Mouse (Mus musculus) lung, postnatal 0 days (tissue): ENCODE data around the gene Dbt. TPM values are rescaled to one million over a fixed set of nuclear protein-coding genes. Genes with fewer than 3 reads are reported as not detected.

ENCODE experiments used
- ATAC-seq: fragments of 200-750 bp; cut with Nextera tagmentation; 2 replicates; pipeline ENCODE4 v1.8.0; 2017; ENCODE audit warnings: moderate library complexity
- DNase-seq: peaks from one replicate; pipeline ENCODE4 v3.0.0-alpha.2; 2016; ENCODE audit warnings: low spot score
- H3K27ac ChIP-seq: fragments of 300-500 bp; sonication (generic); 2 replicates; pipeline ENCODE4 v1.5.1; 2014; ENCODE audit warnings: antibody characterized with exemption, mild to moderate bottlenecking, low read length, mixed read lengths
- H3K27me3 ChIP-seq: fragments of 300-500 bp; sonication (generic); replicated peaks from 2 replicates; pipeline ENCODE4 v1.6.1; 2014; ENCODE audit warnings: low read length, mixed read lengths; ENCODE audit not compliant: insufficient read depth
- H3K36me3 ChIP-seq: fragments of 300-500 bp; sonication (generic); 2 replicates; pipeline ENCODE4 v1.6.1; 2014; ENCODE audit warnings: low read length, mixed read lengths; ENCODE audit not compliant: insufficient read depth
- H3K4me1 ChIP-seq: fragments of 300-500 bp; sonication (generic); 2 replicates; pipeline ENCODE4 v1.6.1; 2014; ENCODE audit warnings: antibody characterized with exemption, low read depth, low read length, mixed read lengths; ENCODE audit not compliant: insufficient read depth
- H3K4me2 ChIP-seq: fragments of 300-500 bp; sonication (generic); replicated peaks from 2 replicates; pipeline ENCODE4 v1.6.1; 2014; ENCODE audit warnings: low read depth, mild to moderate bottlenecking, low read length, moderate library complexity, mixed read lengths
- H3K4me3 ChIP-seq: fragments of 300-500 bp; sonication (generic); 2 replicates; pipeline ENCODE4 v1.5.1; 2014; ENCODE audit warnings: low read depth, low read length
- H3K9ac ChIP-seq: fragments of 300-500 bp; sonication (generic); replicated peaks from 2 replicates; pipeline ENCODE4 v1.6.1; 2014; ENCODE audit warnings: low read depth, mild to moderate bottlenecking
- H3K9me3 ChIP-seq: fragments of 300-500 bp; sonication (generic); 2 replicates; pipeline ENCODE4 v1.6.1; 2016; ENCODE audit warnings: low read length, mixed read lengths
- CTCF ChIP-seq: IDR thresholded peaks from 2 replicates; pipeline ENCODE4 v1.5.1; 2016; ENCODE audit warnings: antibody characterized with exemption, mild to moderate bottlenecking
- EP300 ChIP-seq: IDR thresholded peaks from 2 replicates; pipeline ENCODE4 v1.6.1; 2016; ENCODE audit warnings: antibody characterized with exemption, mild to moderate bottlenecking, control low read depth
- WGBS: fragments of 180-500 bp; shearing (Covaris S2); extraction: QIAGEN DNeasy Blood & Tissue Kit; methylation state at CpG from one replicate; pipeline ENCODE4 v1.1.7; 2014; 5-methylcytosine and 5-hydroxymethylcytosine counted together
- polyA plus RNA-seq: library from polyadenylated mRNA; unstranded; fragments of >200 nt; fragmentation: Nextera tagmentation; extraction: Ambion mirVana; gene quantifications from 2 replicates; pipeline ENCODE4 v1.2.1, GENCODE M21; 2015

The Dbt gene
- polyA plus RNA-seq, 1 experiment from 2014 or later: 6.1 TPM

GRCm38 (mm10) chr3:116594728-116595602, 82.1 kb downstream of the Dbt start, which contains the start of gene Sass6:
Sass6 (plus strand) TSS chr3:116594982.
- H3K4me2 ChIP-seq: peak within 1 kb of the TSS; percentile 74
- peak within 1 kb of the TSS; percentile 70 for H3K9ac ChIP-seq
- peak within 1 kb of the TSS; percentile 84 for H3K4me3 ChIP-seq
- WGBS: under 1% methylated on average over 65 of the region's 65 CpGs
- peaks cover 10% of the 10 kb centered on the region; the same call in 1 of the 2 replicates for H3K36me3 ChIP-seq
- no peaks in the 10 kb centered on the region for H3K9me3 ChIP-seq
- H3K4me1 ChIP-seq: no peaks in the 10 kb centered on the region
- TF ChIP-seq EP300 (no peak), CTCF (no peak)
- H3K27me3 ChIP-seq: no peaks in the 10 kb centered on the region
- H3K27ac ChIP-seq: peak within 1 kb of the TSS; percentile 79
- ATAC-seq (peak; percentile 98), DNase-seq (peak; percentile 98)

GRCm38 (mm10) chr3:116595603-116595991, 82.7 kb downstream of the Dbt start:
- peak overlapping the region; percentile 74 for H3K4me2 ChIP-seq
- H3K9ac ChIP-seq: peak overlapping the region; percentile 70
- no peak for TF ChIP-seq CTCF
- no peak for TF ChIP-seq EP300
- 5% methylated on average over 10 of the region's 10 CpGs for WGBS
- H3K4me1 ChIP-seq: no peaks in the 10 kb centered on the region
- DNase-seq: no peak
- peaks cover 5% of the 10 kb centered on the region; the same call in 1 of the 2 replicates for H3K36me3 ChIP-seq
- H3K27ac ChIP-seq: no peak overlapping the region
- H3K27me3 ChIP-seq: no peaks in the 10 kb centered on the region
- H3K4me3 ChIP-seq: peak overlapping the region; percentile 84
- H3K9me3 ChIP-seq: no peaks in the 10 kb centered on the region
- no peak for ATAC-seq

Other genes with a start within 250 kb of the Dbt start
- gene Cdc14a, start 89.0 kb upstream of the Dbt start, polyA plus RNA-seq: 8.2 and 8.9 TPM in 2 replicates
- 42.9 and 45.4 TPM in 2 replicates for gene Rtca, start 4.9 kb upstream of the Dbt start, polyA plus RNA-seq
- 0.42 and 0.61 TPM in 2 replicates for gene Lrrc39, start 49.9 kb downstream of the Dbt start, polyA plus RNA-seq
- gene Sass6, start 81.9 kb downstream of the Dbt start, polyA plus RNA-seq: 3.7 and 4.2 TPM in 2 replicates
- 15.0 and 17.0 TPM in 2 replicates for gene Trmt13, start 101.5 kb downstream of the Dbt start, polyA plus RNA-seq
- gene Mfsd14a, start 149.6 kb downstream of the Dbt start, polyA plus RNA-seq: 70.4 and 73.4 TPM in 2 replicates
- not detected in 2 replicates for gene Gm43191, start 168.2 kb downstream of the Dbt start, polyA plus RNA-seq
- 10.0 TPM in 2 replicates for gene Slc35a3, start 199.8 kb downstream of the Dbt start, polyA plus RNA-seq